Mouse (Mus musculus): ENCODE results near the gene Ppp1r26. TPM values are rescaled to one million over a fixed set of nuclear protein-coding genes. Genes with fewer than 3 reads are reported as not detected.
"Not testable (repeated sequence)": the region's sequence is repeated elsewhere in the genome, so short reads cannot be mapped to it uniquely, and the experiment has no call there.

Ppp1r26 gene
- polyA plus RNA-seq, 1 experiment from 2014 or later = 5.4 TPM

DNA sequence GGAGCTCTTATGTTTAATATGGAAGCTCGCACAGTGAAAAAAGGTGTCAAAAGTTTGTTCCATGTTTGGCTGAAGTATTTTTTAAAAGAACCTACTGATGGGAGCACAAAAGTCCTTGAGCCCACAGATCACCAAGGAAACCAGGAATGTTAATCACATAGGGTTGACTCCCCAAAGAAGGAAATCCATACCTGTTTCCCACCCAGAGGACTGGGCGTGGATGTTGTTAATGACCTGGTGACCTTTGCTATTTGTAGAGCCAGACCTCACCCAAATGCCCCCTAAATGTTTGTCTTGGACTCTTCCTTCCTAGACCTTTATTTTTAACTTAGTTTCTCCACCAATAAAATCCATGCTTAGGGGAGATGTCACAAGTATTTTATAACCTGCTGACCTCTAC lies 24.0 kb downstream of the Ppp1r26 start:
- Histone ChIP-seq H3K9me3 (replicated peaks) (0 out of 2 replicates have a peak, but pooled peaks cover 13% of the 10 kb centered on the region), H3K4me2 (no peak overlapping the region), H3K36me3 (peaks cover 44% of the 10 kb centered on the region), H3K9ac (no peak overlapping the region), H3K27ac (no peak overlapping the region), H3K4me3 (replicated peaks) (no peak overlapping the region), H3K4me1 (peaks cover 20% of the 10 kb centered on the region), H3K27me3 (peaks cover 3% of the 10 kb centered on the region; the same call in 1 of the 2 replicates)
- WGBS = 86% methylated on average over 2 of the region's 2 CpGs
- ATAC-seq (replicated peaks; ENCODE audit: low FRiP score) = no peak

DNA sequence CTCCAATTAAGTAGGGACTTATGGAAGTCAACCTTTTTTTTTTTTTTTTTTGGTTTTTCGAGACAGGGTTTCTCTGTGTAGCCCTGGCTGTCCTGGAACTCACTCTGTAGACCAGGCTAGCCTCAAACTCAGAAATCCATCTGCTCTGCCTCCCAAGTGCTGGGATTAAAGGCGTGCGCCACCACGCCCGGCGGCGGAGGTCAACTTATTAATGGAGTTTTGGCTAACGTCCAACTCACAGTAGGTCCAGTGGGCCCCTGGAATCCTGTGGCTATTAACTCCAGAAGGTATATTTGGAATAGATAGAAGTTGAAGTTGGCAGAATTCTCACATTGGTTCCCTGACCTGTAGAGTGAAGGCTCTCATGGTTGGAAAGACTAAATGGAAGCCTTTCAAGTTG lies 25.4 kb downstream of the Ppp1r26 start:
- ATAC-seq (replicated peaks; ENCODE audit: low FRiP score); H3K4me3 ChIP-seq (replicated peaks); H3K4me2 ChIP-seq; H3K9ac ChIP-seq; H3K27me3 ChIP-seq; H3K27ac ChIP-seq: not testable (repeated sequence)
- H3K9me3 ChIP-seq (replicated peaks) = 0 out of 2 replicates have a peak, but pooled peaks cover 13% of the 10 kb centered on the region
- 94% methylated on average over 8 of the region's 8 CpGs for WGBS
- H3K4me1 ChIP-seq = peaks cover 11% of the 10 kb centered on the region
- H3K36me3 ChIP-seq = peaks cover 44% of the 10 kb centered on the region

DNA sequence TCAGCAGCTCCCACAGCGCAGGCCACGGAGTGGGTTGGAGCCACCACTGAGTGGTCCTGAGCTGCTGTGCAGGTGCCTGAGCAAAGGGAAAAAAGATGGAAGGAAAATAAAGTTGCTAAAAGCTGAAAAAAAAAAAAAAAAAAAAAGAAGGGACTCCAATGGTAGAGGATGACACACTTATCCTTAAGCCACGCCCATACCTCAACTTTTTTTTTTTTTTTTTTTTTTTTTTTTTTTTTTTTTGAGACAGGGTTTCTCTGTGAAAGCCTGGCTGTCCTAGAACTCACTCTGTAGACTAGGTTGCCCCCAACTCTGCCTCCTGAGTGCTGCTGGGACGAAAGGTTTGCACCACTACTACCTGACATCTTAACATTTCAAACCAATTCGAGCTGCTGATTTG lies 31.4 kb downstream of the Ppp1r26 start:
- not testable (repeated sequence) for H3K4me1 ChIP-seq; ATAC-seq (replicated peaks; ENCODE audit: low FRiP score); H3K36me3 ChIP-seq; H3K27me3 ChIP-seq; H3K4me2 ChIP-seq; H3K27ac ChIP-seq; H3K9ac ChIP-seq; H3K4me3 ChIP-seq (replicated peaks); H3K9me3 ChIP-seq (replicated peaks)
- WGBS = 95% methylated on average over 5 of the region's 5 CpGs

DNA sequence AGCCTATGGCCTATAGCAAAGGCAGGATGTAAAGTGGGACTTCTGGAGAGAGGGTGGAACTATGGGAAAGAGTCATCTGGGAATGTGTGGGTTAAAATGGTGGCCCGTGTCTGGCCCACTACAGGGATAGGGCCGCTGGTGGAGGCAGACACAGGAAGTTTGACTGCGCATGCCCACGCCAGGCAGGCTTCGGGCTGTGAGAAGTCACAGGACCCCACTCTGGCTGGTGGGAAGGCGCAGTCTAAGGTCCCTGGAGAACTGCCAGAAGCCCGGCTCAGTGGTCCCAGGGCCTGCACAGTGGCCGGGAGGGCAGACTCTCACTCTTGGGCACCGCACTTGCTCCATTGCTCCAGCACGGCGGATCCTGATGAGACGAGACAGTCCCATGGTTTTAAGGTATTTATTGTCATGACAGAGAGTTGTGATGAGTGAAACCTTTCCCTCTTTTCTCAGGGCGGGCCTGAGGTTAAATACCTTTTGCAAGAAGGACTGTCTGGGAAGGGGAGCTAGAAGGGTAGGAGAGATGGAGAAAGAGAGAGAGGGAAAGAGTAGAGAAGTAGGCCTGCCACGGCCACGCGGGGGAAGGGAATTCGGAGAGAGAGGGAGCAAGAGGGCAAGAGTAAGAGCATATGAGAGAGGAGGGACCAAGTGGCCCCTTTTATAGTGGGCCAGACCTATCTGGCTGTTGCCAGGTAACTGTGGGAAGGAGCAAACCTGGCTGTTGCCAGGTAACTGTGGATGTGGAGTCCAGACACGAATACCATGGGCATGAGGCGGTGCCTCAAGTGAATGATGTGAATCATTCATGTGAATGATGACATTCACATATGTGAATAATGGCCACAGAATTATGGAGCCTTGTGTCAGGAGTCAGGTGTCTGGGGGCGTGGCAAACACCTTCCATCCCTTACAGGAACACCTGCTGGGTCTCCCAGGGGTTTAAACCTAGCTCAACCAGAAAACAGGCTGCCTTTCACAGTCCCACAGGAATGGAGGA lies 32.9 kb downstream of the Ppp1r26 start:
- H3K4me1 ChIP-seq = 0 out of 2 replicates have a peak, but pooled peaks cover 3% of the 10 kb centered on the region
- no peaks in the 10 kb centered on the region for H3K27me3 ChIP-seq
- H3K27ac ChIP-seq = no peak overlapping the region
- no peak overlapping the region for H3K4me3 ChIP-seq (replicated peaks)
- no peak overlapping the region for H3K9ac ChIP-seq
- no peaks in the 10 kb centered on the region for H3K9me3 ChIP-seq (replicated peaks)
- H3K36me3 ChIP-seq = no peaks in the 10 kb centered on the region
- WGBS = 78% methylated on average over 20 of the region's 20 CpGs
- ATAC-seq (replicated peaks; ENCODE audit: low FRiP score) = no peak
- no peak overlapping the region for H3K4me2 ChIP-seq

DNA sequence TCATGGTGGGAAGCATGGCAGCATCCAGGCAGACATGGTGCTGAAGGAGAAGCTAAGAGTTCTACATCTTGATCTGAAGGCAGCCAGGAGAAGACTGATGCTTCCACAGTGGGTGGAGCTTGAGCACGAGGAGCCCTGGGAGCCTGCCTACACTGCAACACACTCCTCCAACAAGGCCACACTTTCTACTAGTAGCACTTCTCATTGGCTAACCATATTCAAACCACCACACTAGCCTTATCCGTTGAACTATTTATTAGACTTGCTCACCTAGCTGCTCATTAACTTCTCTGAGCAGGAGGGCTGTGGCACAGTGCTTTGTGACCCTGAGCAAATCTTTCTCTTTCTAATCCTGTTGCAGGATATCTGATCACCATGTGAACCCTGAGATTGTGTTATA lies 37.3 kb downstream of the Ppp1r26 start:
- H3K27me3 ChIP-seq = no peaks in the 10 kb centered on the region
- 0 out of 2 replicates have a peak, but pooled peaks have one; percentile 25 for ATAC-seq (replicated peaks; ENCODE audit: low FRiP score)
- no peaks in the 10 kb centered on the region for H3K36me3 ChIP-seq
- no peak overlapping the region for H3K9ac ChIP-seq
- H3K4me1 ChIP-seq = 0 out of 2 replicates have a peak, but pooled peaks cover 3% of the 10 kb centered on the region
- WGBS = 57% methylated on average over 2 of the region's 2 CpGs
- H3K9me3 ChIP-seq (replicated peaks) = no peaks in the 10 kb centered on the region
- H3K4me2 ChIP-seq = no peak overlapping the region
- H3K27ac ChIP-seq = no peak overlapping the region
- H3K4me3 ChIP-seq (replicated peaks) = no peak overlapping the region

DNA sequence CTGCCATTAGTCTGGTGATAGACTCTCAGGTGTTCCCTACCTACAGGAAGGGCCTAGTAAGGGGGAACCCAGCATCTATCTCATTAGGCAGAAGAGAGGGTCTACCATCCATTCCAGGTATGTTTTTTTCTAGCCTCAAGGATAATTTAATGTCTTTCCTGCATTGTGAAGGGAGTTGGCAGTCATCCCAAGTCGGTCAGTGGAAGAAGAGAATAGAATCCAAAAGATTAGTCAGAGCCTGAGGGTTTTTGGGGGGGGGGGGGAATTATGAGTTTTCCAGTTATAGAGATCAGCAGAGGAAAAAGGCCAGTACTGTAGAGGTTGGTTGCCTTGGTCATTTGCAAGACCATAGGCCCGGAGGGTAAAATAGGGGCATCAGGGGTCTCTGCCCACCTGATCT lies 47.9 kb downstream of the Ppp1r26 start:
- Histone ChIP-seq H3K36me3 (no peaks in the 10 kb centered on the region), H3K9me3 (replicated peaks) (no peaks in the 10 kb centered on the region), H3K4me1 (peaks cover 16% of the 10 kb centered on the region), H3K9ac (no peak overlapping the region), H3K4me2 (no peak overlapping the region), H3K27ac (no peak overlapping the region), H3K27me3 (no peaks in the 10 kb centered on the region), H3K4me3 (replicated peaks) (no peak overlapping the region)
- WGBS = 84% methylated on average over 2 of the region's 2 CpGs
- ATAC-seq (replicated peaks; ENCODE audit: low FRiP score) = no peak

DNA sequence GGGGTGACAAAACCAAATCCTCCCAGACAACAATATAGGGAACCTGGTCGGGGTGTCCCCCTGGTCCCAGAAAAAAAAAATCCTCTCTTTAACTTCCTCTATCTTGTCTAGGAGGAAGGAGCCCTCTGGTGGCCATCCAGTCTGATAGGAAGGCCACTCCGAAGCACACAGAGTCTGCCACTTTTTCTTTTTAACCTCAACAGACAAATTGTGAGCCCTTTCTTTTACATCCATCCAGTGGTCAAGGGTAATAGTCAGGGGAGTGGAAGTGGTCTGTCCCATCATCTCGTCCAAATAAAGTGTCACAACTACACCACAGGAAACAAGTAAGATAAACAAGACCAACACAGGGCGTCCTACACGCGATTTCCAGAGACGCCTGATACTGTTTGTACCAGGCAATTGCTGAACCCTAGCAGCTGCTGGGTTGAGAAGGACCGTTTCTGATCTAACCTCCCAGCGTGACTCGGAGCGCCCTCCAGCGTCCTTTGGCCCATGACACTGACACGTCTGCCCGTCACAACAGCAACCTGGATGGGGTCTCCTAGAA lies 48.7 kb downstream of the Ppp1r26 start:
- ATAC-seq (replicated peaks; ENCODE audit: low FRiP score) = no peak
- H3K27me3 ChIP-seq = no peaks in the 10 kb centered on the region
- peak overlapping the region; percentile 88 for H3K27ac ChIP-seq
- peak overlapping the region; percentile 40 for H3K4me2 ChIP-seq
- H3K4me1 ChIP-seq = peaks cover 16% of the 10 kb centered on the region
- WGBS = 58% methylated on average over 14 of the region's 14 CpGs
- H3K4me3 ChIP-seq (replicated peaks) = peak overlapping the region; percentile 13; the same call in 1 of the 2 replicates
- H3K36me3 ChIP-seq = no peaks in the 10 kb centered on the region
- no peak overlapping the region for H3K9ac ChIP-seq
- no peaks in the 10 kb centered on the region for H3K9me3 ChIP-seq (replicated peaks)

DNA sequence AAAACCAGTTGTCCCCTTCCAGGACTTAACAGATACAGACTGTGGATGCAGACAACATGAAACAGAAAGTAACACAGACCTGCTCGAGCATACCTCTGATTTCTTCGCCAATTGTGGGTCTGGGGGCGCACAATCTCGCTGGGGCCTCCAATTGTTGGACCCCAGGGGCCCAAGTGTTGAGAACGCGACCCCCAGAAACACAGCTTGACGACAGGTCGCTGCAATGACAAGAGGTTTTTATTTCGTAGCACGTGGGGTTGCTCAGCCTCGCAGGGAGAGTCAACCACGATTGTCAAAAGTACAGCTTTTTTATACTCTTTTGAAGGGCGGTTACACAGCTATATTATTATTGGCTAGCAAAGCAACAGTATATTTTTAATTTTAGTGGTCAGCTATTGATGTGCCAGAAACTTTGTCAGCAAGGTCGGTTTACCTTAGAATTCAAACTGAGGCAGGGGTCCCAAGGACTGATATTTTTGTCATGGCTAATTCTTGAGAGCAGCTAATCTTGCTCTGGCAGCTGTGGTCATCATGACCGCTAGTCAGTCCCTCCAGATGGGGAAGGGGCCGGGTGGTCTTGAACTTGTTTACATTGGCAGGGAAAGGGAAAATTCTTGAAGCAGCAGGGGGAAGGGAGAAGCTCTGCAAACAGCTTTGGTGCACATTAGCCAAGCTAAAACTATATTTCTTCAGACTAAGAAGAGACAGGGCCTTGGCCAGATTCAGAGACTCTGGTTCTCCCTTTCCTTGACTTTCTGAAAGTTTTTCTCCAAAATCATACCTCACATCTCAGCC lies 49.4 kb downstream of the Ppp1r26 start:
- Histone ChIP-seq H3K9me3 (replicated peaks) (no peaks in the 10 kb centered on the region), H3K27me3 (no peaks in the 10 kb centered on the region), H3K4me1 (peaks cover 16% of the 10 kb centered on the region), H3K4me3 (replicated peaks) (peak overlapping the region; percentile 29; the same call in 1 of the 2 replicates), H3K4me2 (peak overlapping the region; percentile 54), H3K9ac (no peak overlapping the region), H3K27ac (peak overlapping the region; percentile 88), H3K36me3 (no peaks in the 10 kb centered on the region)
- 61% methylated on average over 16 of the region's 16 CpGs for WGBS
- ATAC-seq (replicated peaks; ENCODE audit: low FRiP score) = peak; percentile 29; the same call in 1 of the 2 replicates

DNA sequence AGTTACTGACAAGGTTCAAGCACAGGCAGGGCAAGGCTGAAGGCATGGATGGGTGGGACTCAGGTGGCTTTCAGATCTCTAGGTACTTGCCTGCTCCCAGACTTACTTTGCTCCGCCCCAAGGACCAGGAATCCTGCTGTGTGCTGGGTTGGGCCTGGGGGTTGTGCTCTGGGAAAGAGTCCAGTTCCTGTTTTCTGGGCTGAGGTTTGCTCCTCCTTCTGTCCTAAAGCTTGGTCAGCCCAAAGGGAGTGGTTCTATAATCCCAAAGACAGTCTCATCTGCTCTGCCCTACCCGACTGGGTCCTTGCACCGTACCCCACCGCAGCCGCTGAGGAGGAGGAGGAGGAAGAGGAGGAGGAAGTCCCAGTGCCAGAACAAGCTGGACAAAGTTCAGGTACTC lies 50.1 kb downstream of the Ppp1r26 start, which contains the start of gene Gbgt1:
Gene Gbgt1, plus strand, starts transcription at position 221 of the 400 bp plus-strand sequence.
- peaks cover 16% of the 10 kb centered on the region for H3K4me1 ChIP-seq
- H3K36me3 ChIP-seq = no peaks in the 10 kb centered on the region
- peak within 1 kb of the TSS; percentile 29 for H3K4me3 ChIP-seq (replicated peaks)
- peak within 1 kb of the TSS; percentile 54 for H3K4me2 ChIP-seq
- ATAC-seq (replicated peaks; ENCODE audit: low FRiP score) = peak; percentile 58
- H3K9ac ChIP-seq = no peak within 1 kb of the TSS
- H3K27ac ChIP-seq = peak within 1 kb of the TSS; percentile 88
- 64% methylated on average over 5 of the region's 5 CpGs for WGBS
- H3K9me3 ChIP-seq (replicated peaks) = no peaks in the 10 kb centered on the region
- no peaks in the 10 kb centered on the region for H3K27me3 ChIP-seq

DNA sequence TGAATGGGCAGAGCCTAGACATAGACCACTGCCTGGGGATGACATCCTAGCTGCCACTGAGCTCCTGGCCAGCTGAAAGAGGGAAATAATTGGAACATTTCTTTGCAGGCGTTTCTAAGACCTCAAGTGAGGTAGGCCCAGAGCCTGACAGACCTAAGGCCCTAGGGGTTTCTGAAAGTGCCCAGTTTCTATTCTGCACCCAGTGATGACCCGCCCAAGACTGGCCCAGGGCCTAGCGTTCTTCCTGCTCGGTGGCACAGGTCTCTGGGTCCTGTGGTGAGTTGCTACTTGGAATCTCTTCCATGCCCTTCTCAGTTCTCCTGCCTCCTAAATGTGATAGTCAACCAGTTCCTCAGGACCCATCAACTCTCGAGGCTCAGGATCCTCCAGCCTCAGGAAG lies 51.0 kb downstream of the Ppp1r26 start:
- WGBS = 82% methylated on average over 5 of the region's 5 CpGs
- Histone ChIP-seq H3K27me3 (no peaks in the 10 kb centered on the region), H3K4me2 (peak overlapping the region; percentile 54)

DNA sequence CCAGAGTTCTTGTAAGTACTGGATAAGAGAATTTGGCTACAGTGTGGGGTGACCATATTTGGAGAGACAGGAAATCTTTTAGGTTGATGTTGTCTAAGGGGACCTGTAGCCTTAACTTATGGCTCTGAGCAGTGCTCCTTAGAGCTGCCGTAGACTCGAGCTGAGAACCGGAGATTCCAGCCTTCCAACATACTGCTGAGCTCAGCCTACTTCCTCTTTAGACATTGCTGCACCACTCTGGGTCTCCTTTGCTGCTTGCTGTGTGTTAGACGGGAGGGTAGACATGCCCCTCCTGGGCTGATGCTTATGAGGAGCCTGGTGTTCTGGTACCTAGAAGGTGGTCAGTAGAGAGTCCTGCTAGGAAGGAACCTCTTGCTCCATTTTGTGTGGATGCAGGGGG lies 51.8 kb downstream of the Ppp1r26 start:
- Histone ChIP-seq H3K4me2 (peak overlapping the region; percentile 54; the same call in 1 of the 2 replicates), H3K36me3 (no peaks in the 10 kb centered on the region), H3K27me3 (no peaks in the 10 kb centered on the region), H3K9ac (no peak overlapping the region), H3K4me3 (replicated peaks) (no peak overlapping the region), H3K4me1 (peaks cover 16% of the 10 kb centered on the region), H3K27ac (no peak overlapping the region), H3K9me3 (replicated peaks) (no peaks in the 10 kb centered on the region)
- ATAC-seq (replicated peaks; ENCODE audit: low FRiP score) = no peak
- 71% methylated on average over 4 of the region's 4 CpGs for WGBS

More for the DNA sequence above, 51.0 kb downstream of the Ppp1r26 start:
- Histone ChIP-seq H3K27ac (peak overlapping the region; percentile 88), H3K36me3 (no peaks in the 10 kb centered on the region), H3K9me3 (replicated peaks) (no peaks in the 10 kb centered on the region), H3K9ac (no peak overlapping the region), H3K4me3 (replicated peaks) (peak overlapping the region; percentile 29), H3K4me1 (peaks cover 16% of the 10 kb centered on the region)
- ATAC-seq (replicated peaks; ENCODE audit: low FRiP score) = no peak

Data from kidney, embryonic 15.5 days (tissue).